Mouse (Mus musculus): ENCODE data around the gene Slc7a10. TPM values are rescaled to one million over a fixed set of nuclear protein-coding genes. Genes with fewer than 3 reads are reported as not detected.

Slc7a10 gene
- total and polyA plus RNA-seq, 3 experiments = not detected

GRCm38 (mm10) chr7:35146269-35146668, 39.9 kb upstream of the Slc7a10 start:
- no peak overlapping the region for H3K9ac ChIP-seq (ENCODE audit: control insufficient read depth, low read depth, low read length, poor library complexity, severe bottlenecking)
- no peak for TF ChIP-seq MXI1 (IDR thresholded peaks at IDR 0.05; ENCODE audit: low read depth, low read length)
- TF ChIP-seq MYB (IDR thresholded peaks at IDR 0.05; ENCODE audit: low read depth, low read length) = no peak
- TF ChIP-seq E2F4 (IDR thresholded peaks at IDR 0.05; ENCODE audit: borderline replicate concordance, low read depth, low read length) = no peak
- TF ChIP-seq NELFE (IDR thresholded peaks at IDR 0.05; ENCODE audit: low read depth, low read length) = no peak
- no peak for TF ChIP-seq KAT2A (conservative IDR thresholded peaks at IDR 0.05; ENCODE audit: low read depth, low read length)
- no peak for TF ChIP-seq TBP (IDR thresholded peaks at IDR 0.05; ENCODE audit: low read depth, low read length)
- H3K79me2 ChIP-seq (ENCODE audit: control insufficient read depth, insufficient read depth, low read length, poor library complexity) = no peaks in the 10 kb centered on the region
- no peak for DNase-seq (ENCODE audit: low read depth, low spot score)
- peaks cover 0 to 3% of the 10 kb centered on the region in 2 experiments; a peak in 1 of 4 replicates for H3K4me1 ChIP-seq (ENCODE audit: control insufficient read depth in 1 of 2, insufficient read depth in 2 of 2, low read length in 2 of 2)
- no peaks in the 10 kb centered on the region for H3K27me3 ChIP-seq (ENCODE audit: control insufficient read depth in 1 of 2, insufficient read depth in 2 of 2, low read length in 2 of 2)
- H3K36me3 ChIP-seq (ENCODE audit: control insufficient read depth in 1 of 2, insufficient read depth in 2 of 2, low read length in 2 of 2) = no peaks in the 10 kb centered on the region
- H3K9me3 ChIP-seq (replicated peaks; ENCODE audit: insufficient read depth, low read length) = no peaks in the 10 kb centered on the region
- no peak overlapping the region for H3K4me3 ChIP-seq (ENCODE audit: control insufficient read depth in 1 of 2, insufficient read depth in 1 of 2, low read depth in 2 of 2, low read length in 2 of 2)
- no peak overlapping the region for H3K27ac ChIP-seq (ENCODE audit: control insufficient read depth, low read depth, low read length)

GRCm38 (mm10) chr7:35149616-35150433, 36.4 kb upstream of the Slc7a10 start:
- H3K4me1 ChIP-seq (ENCODE audit: control insufficient read depth in 1 of 2, insufficient read depth in 2 of 2, low read length in 2 of 2) = peaks cover 2 to 20% of the 10 kb centered on the region in 2 experiments
- no peak for TF ChIP-seq ETS1 (IDR thresholded peaks at IDR 0.05; ENCODE audit: low read depth, low read length)
- no peak for TF ChIP-seq ELF1 (IDR thresholded peaks at IDR 0.05; ENCODE audit: low read depth, low read length)
- TF ChIP-seq MAFK (IDR thresholded peaks at IDR 0.05; ENCODE audit: borderline replicate concordance, low read depth, low read length) = no peak
- no peak for TF ChIP-seq SMC3 (IDR thresholded peaks at IDR 0.05; ENCODE audit: low read depth, low read length)
- TF ChIP-seq TCF12 (IDR thresholded peaks at IDR 0.05; ENCODE audit: low read depth, low read length) = no peak
- no peak for TF ChIP-seq MAX (IDR thresholded peaks at IDR 0.05; ENCODE audit: low read length)
- no peak for TF ChIP-seq KAT2A (conservative IDR thresholded peaks at IDR 0.05; ENCODE audit: low read depth, low read length)
- no peak for TF ChIP-seq ZNF384 (IDR thresholded peaks at IDR 0.05; ENCODE audit: low read depth, low read length)
- H3K9ac ChIP-seq (ENCODE audit: control insufficient read depth, low read depth, low read length, poor library complexity, severe bottlenecking) = no peak overlapping the region
- H3K27ac ChIP-seq (ENCODE audit: control insufficient read depth, low read depth, low read length) = no peak overlapping the region
- H3K4me3 ChIP-seq (ENCODE audit: control insufficient read depth in 1 of 2, insufficient read depth in 1 of 2, low read depth in 2 of 2, low read length in 2 of 2) = no peak overlapping the region
- no peaks in the 10 kb centered on the region for H3K79me2 ChIP-seq (ENCODE audit: control insufficient read depth, insufficient read depth, low read length, poor library complexity)
- no peak for DNase-seq (ENCODE audit: low read depth, low spot score)
- H3K9me3 ChIP-seq (replicated peaks; ENCODE audit: insufficient read depth, low read length) = no peaks in the 10 kb centered on the region
- H3K36me3 ChIP-seq (ENCODE audit: control insufficient read depth in 1 of 2, insufficient read depth in 2 of 2, low read length in 2 of 2) = peaks cover 0 to 3% of the 10 kb centered on the region in 2 experiments; a peak in 1 of 4 replicates
- H3K27me3 ChIP-seq (ENCODE audit: control insufficient read depth in 1 of 2, insufficient read depth in 2 of 2, low read length in 2 of 2) = no peaks in the 10 kb centered on the region

- Histone ChIP-seq H3K36me3 (ENCODE audit: control insufficient read depth in 1 of 2, insufficient read depth in 2 of 2, low read length in 2 of 2) (peaks cover 0 to 3% of the 10 kb centered on the region in 2 experiments; a peak in 2 of 4 replicates), H3K4me3 (ENCODE audit: control insufficient read depth in 1 of 2, insufficient read depth in 1 of 2, low read depth in 2 of 2, low read length in 2 of 2) (no peak overlapping the region), H3K27ac (ENCODE audit: control insufficient read depth, low read depth, low read length) (no peak overlapping the region), H3K27me3 (ENCODE audit: control insufficient read depth in 1 of 2, insufficient read depth in 2 of 2, low read length in 2 of 2) (no peaks in the 10 kb centered on the region), H3K79me2 (ENCODE audit: control insufficient read depth, insufficient read depth, low read length, poor library complexity) (no peaks in the 10 kb centered on the region), H3K9ac (ENCODE audit: control insufficient read depth, low read depth, low read length, poor library complexity, severe bottlenecking) (no peak overlapping the region), H3K9me3 (replicated peaks; ENCODE audit: insufficient read depth, low read length) (no peaks in the 10 kb centered on the region), H3K4me1 (ENCODE audit: control insufficient read depth in 1 of 2, insufficient read depth in 2 of 2, low read length in 2 of 2) (peaks cover 4 to 31% of the 10 kb centered on the region in 2 experiments)
- TF ChIP-seq MXI1 (IDR thresholded peaks at IDR 0.05; ENCODE audit: low read depth, low read length) (no peak), ZMIZ1 (IDR thresholded peaks at IDR 0.05; ENCODE audit: low read depth, low read length) (no peak), POLR2AphosphoS5 (IDR thresholded peaks at IDR 0.05; ENCODE audit: borderline replicate concordance, low read depth, low read length) (no peak), RAD21 (IDR thresholded peaks at IDR 0.05; ENCODE audit: low read depth, low read length) (no peak), USF2 (IDR thresholded peaks at IDR 0.05; ENCODE audit: borderline replicate concordance in 1 of 2, insufficient read depth in 1 of 2, low read depth in 1 of 2, low read length in 2 of 2) (no peak), RCOR1 (IDR thresholded peaks at IDR 0.05; ENCODE audit: low read depth, low read length) (no peak), UBTF (IDR thresholded peaks at IDR 0.05; ENCODE audit: borderline replicate concordance, insufficient read depth, low read depth, low read length) (no peak)
- DNase-seq (ENCODE audit: low read depth, low spot score) = no peak
Observed at GRCm38 (mm10) chr7:35150860-35151259, 35.3 kb upstream of the Slc7a10 start.

All from MEL (cell line).